Mouse (Mus musculus) embryonic facial prominence, embryonic 11.5 days (tissue): ENCODE measurements around the gene Eif4a2. TPM values are rescaled to one million over a fixed set of nuclear protein-coding genes. Genes with fewer than 3 reads are reported as not detected.

Experiments
- ATAC-seq: fragments of 200-750 bp; cut with Nextera tagmentation; replicated peaks from 2 replicates; pipeline ENCODE4 v1.8.0; 2017; ENCODE audit warnings: low read depth; ENCODE audit not compliant: insufficient number of reproducible peaks, low FRiP score, low TSS enrichment
- DNase-seq: peaks from one replicate; pipeline ENCODE4 v3.0.0-alpha.2; 2015; ENCODE audit warnings: low spot score
- H3K27ac ChIP-seq: fragments of 300-500 bp; sonication (generic); replicated peaks from 2 replicates; pipeline ENCODE4 v1.5.1; 2014; ENCODE audit warnings: mild to moderate bottlenecking, low read depth, low read length, control low read depth
- H3K27me3 ChIP-seq: fragments of 300-500 bp; sonication (generic); 2 replicates; pipeline ENCODE4 v1.6.1; 2014; ENCODE audit warnings: mild to moderate bottlenecking, low read length, moderate library complexity, mixed read lengths; ENCODE audit not compliant: control insufficient read depth, insufficient read depth
- H3K36me3 ChIP-seq: fragments of 300-500 bp; sonication (generic); replicated peaks from 2 replicates; pipeline ENCODE4 v1.6.1; 2014; ENCODE audit warnings: low read depth, mild to moderate bottlenecking, low read length, moderate library complexity, mixed read lengths; ENCODE audit not compliant: control insufficient read depth, insufficient read depth
- H3K4me1 ChIP-seq: fragments of 300-500 bp; sonication (generic); 2 replicates; pipeline ENCODE4 v1.6.1; 2014; ENCODE audit warnings: low read length, mixed read lengths; ENCODE audit not compliant: control insufficient read depth, insufficient read depth
- H3K4me2 ChIP-seq: fragments of 300-500 bp; sonication (generic); 2 replicates; pipeline ENCODE4 v1.6.1; 2014; ENCODE audit warnings: low read depth, mild to moderate bottlenecking, control low read depth, low read length, moderate library complexity
- H3K4me3 ChIP-seq: fragments of 300-500 bp; sonication (generic); 2 replicates; pipeline ENCODE4 v1.5.1; 2014; ENCODE audit warnings: low read depth, low read length, control low read depth
- H3K9ac ChIP-seq: fragments of 300-500 bp; sonication (generic); replicated peaks from 2 replicates; pipeline ENCODE4 v1.6.1; 2014; ENCODE audit warnings: mild to moderate bottlenecking, control low read depth, low read length
- H3K9me3 ChIP-seq: fragments of 300-500 bp; sonication (generic); replicated peaks from 2 replicates; pipeline ENCODE4 v1.6.1; 2016; ENCODE audit warnings: mild to moderate bottlenecking, low read length, inconsistent platforms, mixed read lengths; ENCODE audit not compliant: control insufficient read depth
- WGBS: fragments of 180-500 bp; shearing (Covaris S2); extraction: QIAGEN DNeasy Blood & Tissue Kit; methylation state at CpG from one replicate; pipeline ENCODE4 v1.1.7; 2014; 5-methylcytosine and 5-hydroxymethylcytosine counted together
- polyA plus RNA-seq: library from polyadenylated mRNA; unstranded; fragments of >200 nt; fragmentation: Nextera tagmentation; extraction: Ambion mirVana; gene quantifications from 2 replicates; pipeline ENCODE4 v1.2.1, GENCODE M21; 2014

Eif4a2 gene
- polyA plus RNA-seq, 1 experiment from 2014 or later = 280 TPM

DNA sequence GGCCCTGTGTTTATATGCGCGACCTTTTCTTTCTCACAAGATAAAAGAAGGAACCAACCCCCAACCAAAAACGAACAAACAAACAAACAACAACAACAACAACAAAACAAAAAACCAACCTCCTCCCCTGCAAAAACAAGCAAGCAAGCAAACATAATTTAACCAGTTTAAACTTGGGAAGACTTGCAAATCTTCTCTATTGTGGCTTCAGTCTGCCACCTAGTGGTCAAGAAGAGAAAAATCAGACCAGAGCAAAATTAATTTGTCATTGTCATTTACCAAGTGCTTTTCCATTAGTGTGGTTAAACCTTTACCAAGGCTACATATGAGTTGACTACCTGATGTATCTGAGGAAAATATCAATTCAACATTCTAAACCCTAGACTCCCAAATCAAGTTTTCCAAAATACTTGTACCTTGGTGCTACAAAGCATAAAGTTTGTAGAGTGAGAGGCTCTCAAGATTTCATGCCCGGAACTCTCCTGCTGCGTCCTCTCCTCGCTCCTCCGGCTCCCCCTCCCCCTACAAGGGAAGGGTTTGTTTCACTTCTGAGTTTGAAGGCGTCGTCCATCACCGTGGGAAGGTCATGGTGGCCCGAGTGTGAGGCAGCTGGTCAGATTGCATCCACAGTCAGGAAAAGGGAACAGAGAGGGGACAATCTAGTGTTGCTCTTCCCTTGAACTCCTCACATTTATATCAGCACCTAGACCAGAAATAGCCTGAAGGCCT, 28.3 kb downstream of the Eif4a2 start:
- 22% methylated on average over 11 of the region's 11 CpGs for WGBS
- Histone ChIP-seq H3K9ac (no peak overlapping the region), H3K4me2 (no peak overlapping the region), H3K36me3 (no peaks in the 10 kb centered on the region), H3K27ac (no peak overlapping the region), H3K27me3 (no peaks in the 10 kb centered on the region), H3K4me3 (no peak overlapping the region), H3K9me3 (no peaks in the 10 kb centered on the region), H3K4me1 (no peaks in the 10 kb centered on the region)
- ATAC-seq = no peak
- DNase-seq = peak; percentile 70

DNA sequence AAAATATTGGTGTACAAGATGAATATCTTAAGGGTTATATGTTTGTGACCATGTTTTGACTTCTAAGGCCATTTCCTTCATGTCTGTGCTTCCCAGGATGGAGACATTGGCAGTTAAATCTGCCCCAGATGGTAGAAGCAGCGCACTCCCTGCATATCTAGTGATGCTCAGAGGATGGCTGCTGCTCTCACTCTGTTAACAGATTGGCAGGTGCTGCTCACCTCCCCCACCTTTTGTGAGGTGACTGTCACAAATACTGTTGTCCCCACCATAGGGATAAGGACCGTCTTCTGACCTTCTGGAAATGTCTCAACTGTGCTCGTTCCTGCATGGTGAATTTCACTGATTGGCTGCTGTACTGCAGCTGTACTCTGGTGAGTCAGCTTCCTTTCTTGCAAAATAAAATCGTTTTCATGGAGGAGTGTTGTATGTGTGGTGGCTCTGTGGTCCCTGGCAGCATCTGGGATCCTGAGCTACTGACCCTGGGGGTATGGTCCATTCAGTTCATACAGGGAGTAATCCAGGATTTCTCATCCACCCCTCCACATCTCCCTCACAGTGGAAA, 29.2 kb downstream of the Eif4a2 start:
- no peaks in the 10 kb centered on the region for H3K27me3 ChIP-seq
- no peak for DNase-seq
- H3K4me2 ChIP-seq = no peak overlapping the region
- no peaks in the 10 kb centered on the region for H3K4me1 ChIP-seq
- ATAC-seq = no peak
- H3K9me3 ChIP-seq = no peaks in the 10 kb centered on the region
- H3K27ac ChIP-seq = no peak overlapping the region
- H3K36me3 ChIP-seq = no peaks in the 10 kb centered on the region
- H3K9ac ChIP-seq = no peak overlapping the region
- 63% methylated on average over 4 of the region's 4 CpGs for WGBS
- no peak overlapping the region for H3K4me3 ChIP-seq

DNA sequence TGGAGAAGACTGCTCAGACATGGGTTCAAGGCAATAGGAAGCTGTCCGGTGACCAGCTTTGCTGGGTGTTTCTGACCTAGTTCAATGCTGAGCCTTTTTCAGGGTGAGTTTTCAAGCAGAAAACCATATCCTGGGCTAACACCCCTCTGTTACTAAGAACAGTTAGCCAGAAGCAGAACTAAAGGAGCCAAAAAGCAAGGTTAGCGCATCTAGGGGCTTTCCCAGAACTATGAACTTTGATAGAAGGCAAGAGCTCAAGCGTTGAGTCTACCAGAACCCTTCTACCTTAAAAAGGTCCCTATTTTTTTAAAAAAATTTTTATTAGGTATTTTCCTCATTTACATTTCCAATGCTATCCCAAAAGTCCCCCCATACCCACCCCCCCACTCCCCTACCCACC, 33.7 kb downstream of the Eif4a2 start:
- 98% methylated on average over 3 of the region's 3 CpGs for WGBS
- Histone ChIP-seq H3K9me3 (no peaks in the 10 kb centered on the region), H3K4me2 (no peak overlapping the region), H3K9ac (no peak overlapping the region), H3K27me3 (no peaks in the 10 kb centered on the region), H3K4me3 (no peak overlapping the region), H3K36me3 (no peaks in the 10 kb centered on the region), H3K27ac (no peak overlapping the region), H3K4me1 (no peaks in the 10 kb centered on the region)
- DNase-seq (no peak), ATAC-seq (no peak)

DNA sequence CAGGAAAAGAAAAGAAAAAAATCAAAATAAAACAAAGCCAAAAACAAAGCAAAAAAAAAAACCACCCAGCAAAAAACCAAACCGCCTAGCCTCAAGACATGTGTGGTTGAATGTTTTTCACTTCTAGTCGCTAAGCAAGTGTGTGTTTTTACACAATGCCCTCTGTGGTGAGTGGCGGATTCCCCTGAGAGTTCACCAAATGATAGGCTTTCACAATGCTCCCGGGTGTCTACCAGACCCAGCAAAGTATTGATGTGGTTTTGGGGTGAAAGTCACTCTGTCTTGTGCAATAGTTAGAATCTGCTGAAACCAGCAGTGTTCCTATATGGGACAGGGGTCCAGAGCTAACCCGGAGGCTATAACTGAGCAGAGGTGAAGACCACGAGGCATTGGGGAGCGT, 37.1 kb downstream of the Eif4a2 start:
- Histone ChIP-seq H3K9ac (no peak overlapping the region), H3K27ac (no peak overlapping the region), H3K4me2 (no peak overlapping the region), H3K36me3 (no peaks in the 10 kb centered on the region), H3K9me3 (no peaks in the 10 kb centered on the region), H3K4me1 (no peaks in the 10 kb centered on the region), H3K4me3 (no peak overlapping the region), H3K27me3 (no peaks in the 10 kb centered on the region)
- WGBS = 88% methylated on average over 7 of the region's 7 CpGs
- DNase-seq (no peak), ATAC-seq (no peak)

DNA sequence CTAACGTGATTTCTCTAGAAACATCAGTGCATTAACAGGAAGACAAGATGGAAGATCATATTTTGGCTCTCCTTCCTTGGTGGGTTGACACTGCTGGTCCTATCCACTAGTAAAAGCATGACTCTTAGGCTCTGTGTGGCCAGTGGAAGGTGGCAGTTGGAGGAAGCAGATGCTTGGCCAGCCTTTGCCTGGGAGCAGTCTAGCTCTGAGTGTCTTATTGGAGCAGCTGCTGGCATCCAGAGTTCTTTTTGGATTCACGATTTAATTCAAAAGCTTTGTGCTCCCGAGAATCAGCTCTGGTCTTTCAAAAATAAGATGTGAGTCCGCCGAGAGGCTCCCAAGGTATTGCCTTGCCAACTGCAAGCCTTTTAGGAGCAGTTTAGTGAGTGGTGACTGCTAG, 38.0 kb downstream of the Eif4a2 start:
- no peaks in the 10 kb centered on the region for H3K9me3 ChIP-seq
- DNase-seq = no peak
- H3K27ac ChIP-seq = no peak overlapping the region
- H3K4me3 ChIP-seq = no peak overlapping the region
- H3K36me3 ChIP-seq = no peaks in the 10 kb centered on the region
- H3K4me2 ChIP-seq = no peak overlapping the region
- H3K27me3 ChIP-seq = no peaks in the 10 kb centered on the region
- WGBS = 88% methylated on average over 5 of the region's 5 CpGs
- H3K9ac ChIP-seq = no peak overlapping the region
- ATAC-seq = no peak
- no peaks in the 10 kb centered on the region for H3K4me1 ChIP-seq

DNA sequence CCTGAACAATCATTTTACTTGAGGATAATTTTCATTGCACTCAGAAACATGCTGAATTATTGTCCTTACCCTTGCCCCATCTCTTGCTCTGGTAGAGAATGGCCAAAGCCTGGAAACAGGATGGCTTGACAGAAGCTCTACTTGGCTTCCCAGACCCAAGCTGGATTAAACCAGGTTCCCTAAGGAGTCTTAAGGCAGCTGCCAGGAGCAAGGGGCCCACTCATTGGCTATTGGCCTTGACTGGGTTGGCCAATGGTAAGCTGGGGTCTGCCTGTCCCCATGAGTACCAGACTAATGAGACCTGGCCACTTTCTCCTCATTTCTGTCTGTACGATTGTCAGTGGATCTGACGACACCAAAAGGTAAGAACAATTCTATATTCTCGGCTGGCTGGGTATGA, 39.0 kb downstream of the Eif4a2 start, which contains the start of gene Adipoq:
Gene Adipoq (plus strand): TSS at position 257 of the 400 bp plus-strand sequence.
- no peaks in the 10 kb centered on the region for H3K4me1 ChIP-seq
- no peaks in the 10 kb centered on the region for H3K9me3 ChIP-seq
- no peak within 1 kb of the TSS for H3K9ac ChIP-seq
- H3K4me3 ChIP-seq = no peak within 1 kb of the TSS
- WGBS = 90% methylated on average over 3 of the region's 3 CpGs
- ATAC-seq (no peak), DNase-seq (no peak)
- no peak within 1 kb of the TSS for H3K27ac ChIP-seq
- no peaks in the 10 kb centered on the region for H3K36me3 ChIP-seq
- no peaks in the 10 kb centered on the region for H3K27me3 ChIP-seq
- no peak within 1 kb of the TSS for H3K4me2 ChIP-seq

DNA sequence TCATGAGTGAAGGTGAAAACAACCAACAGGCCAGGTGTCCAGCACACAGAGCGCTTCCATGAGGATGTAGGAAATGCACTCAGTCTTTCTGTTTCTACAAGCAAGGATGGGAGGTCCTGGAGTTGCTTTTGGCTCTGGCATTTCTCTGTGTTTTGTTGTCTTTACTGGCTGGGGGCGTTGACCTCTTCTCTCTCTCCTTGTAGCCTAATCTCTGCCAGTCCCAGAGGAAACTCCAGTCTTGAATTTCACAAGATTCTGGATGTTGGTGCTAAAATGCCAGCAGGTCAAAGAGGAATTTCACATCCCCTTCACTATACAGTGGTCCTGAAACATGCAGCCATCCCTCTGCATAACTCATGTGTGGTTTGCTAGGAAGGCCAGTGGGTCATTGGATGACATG, 41.7 kb downstream of the Eif4a2 start:
- H3K9ac ChIP-seq = no peak overlapping the region
- WGBS = 58% methylated on average over 2 of the region's 2 CpGs
- ATAC-seq = no peak

DNA sequence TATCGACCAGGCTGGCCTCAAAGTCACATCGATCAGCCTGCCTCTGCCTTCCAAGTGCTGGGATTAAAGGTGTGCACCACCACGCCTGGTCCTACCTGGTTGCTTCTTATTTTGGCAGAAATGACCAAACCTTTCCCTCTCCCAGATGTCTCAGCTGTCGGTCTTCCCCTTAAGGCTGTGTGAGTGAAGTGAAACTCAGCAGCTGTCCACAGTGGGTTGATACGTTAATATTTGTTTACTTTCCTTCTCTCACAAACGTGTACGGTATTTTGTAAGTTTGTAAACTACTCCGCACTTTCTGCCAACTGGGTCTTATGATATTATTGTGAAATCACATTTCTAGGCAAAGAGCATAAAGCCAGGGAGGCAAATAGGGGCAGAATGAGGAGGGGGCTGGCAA, 42.2 kb downstream of the Eif4a2 start:
- 79% methylated on average over 8 of the region's 8 CpGs for WGBS

More for the DNA sequence above, 41.7 kb downstream of the Eif4a2 start:
- Histone ChIP-seq H3K27me3 (no peaks in the 10 kb centered on the region), H3K4me2 (no peak overlapping the region), H3K4me3 (no peak overlapping the region), H3K4me1 (no peaks in the 10 kb centered on the region), H3K9me3 (no peaks in the 10 kb centered on the region), H3K36me3 (no peaks in the 10 kb centered on the region), H3K27ac (no peak overlapping the region)
- DNase-seq = no peak

More for the DNA sequence above, 42.2 kb downstream of the Eif4a2 start:
- Histone ChIP-seq H3K27me3 (no peaks in the 10 kb centered on the region), H3K4me1 (no peaks in the 10 kb centered on the region), H3K4me3 (no peak overlapping the region), H3K27ac (no peak overlapping the region), H3K9ac (no peak overlapping the region), H3K36me3 (no peaks in the 10 kb centered on the region), H3K9me3 (no peaks in the 10 kb centered on the region), H3K4me2 (no peak overlapping the region)
- no peak for ATAC-seq
- no peak for DNase-seq
